Mouse (Mus musculus) megakaryocyte progenitor cell, adult 5-6 weeks (primary cell): ENCODE measurements around the gene Tmem109. TPM values are rescaled to one million over a fixed set of nuclear protein-coding genes. Genes with fewer than 3 reads are reported as not detected.

Source experiments
- ATAC-seq: replicated peaks from 2 replicates; pipeline ENCODE4 v1.8.0; 2016; ENCODE audit warnings: mild to moderate bottlenecking, moderate TSS enrichment, inconsistent platforms; ENCODE audit not compliant: poor library complexity
- total RNA-seq, 2 experiments: library from RNA; stranded (forward) in 1 of 2; stranded (reverse) in 1 of 2; fragments of 157-497, 149-512 nt in 1 of 2; fragments of 200-1000 nt in 1 of 2; gene quantifications; 2 replicates each; pipeline versions ENCODE4 v1.2.3 to v1.2.4; 2015 to 2017

Gene Tmem109
- total RNA-seq (2015) (14.9 and 16.5 TPM in 2 replicates), total RNA-seq (2017) (13.2 and 17.8 TPM in 2 replicates)

GRCm38 (mm10) chr19:10881426-10882154, at the start of gene Tmem109:
Gene Tmem109, minus strand, starts transcription at chr19:10882001.
- peak; percentile 81 for ATAC-seq

GRCm38 (mm10) chr19:10930641-10931040, 48.8 kb upstream of the Tmem109 start:
- peak; percentile 65 for ATAC-seq

- ATAC-seq, result no peak
These were observed 44.9 kb upstream of the Tmem109 start for GRCm38 (mm10) chr19:10926666-10927065.

- ATAC-seq, result no peak
These were observed 44.4 kb upstream of the Tmem109 start for GRCm38 (mm10) chr19:10926123-10926621.

- no peak for ATAC-seq
These were observed 42.4 kb upstream of the Tmem109 start for GRCm38 (mm10) chr19:10924220-10924619.

GRCm38 (mm10) chr19:10921058-10921457, 39.3 kb upstream of the Tmem109 start:
- ATAC-seq, result no peak

- ATAC-seq, result no peak
These were observed 38.7 kb upstream of the Tmem109 start, which contains the start of gene Zp1 for GRCm38 (mm10) chr19:10920532-10920931. Gene Zp1, minus strand, starts transcription at chr19:10920632.

GRCm38 (mm10) chr19:10918321-10918991, 36.7 kb upstream of the Tmem109 start:
- no peak for ATAC-seq

- no peak for ATAC-seq
These were observed 34.7 kb upstream of the Tmem109 start for GRCm38 (mm10) chr19:10916506-10916905.

GRCm38 (mm10) chr19:10914870-10915269, 33.1 kb upstream of the Tmem109 start:
- ATAC-seq, result peak; percentile 47

- ATAC-seq, result peak; percentile 79
These were observed 32.5 kb upstream of the Tmem109 start for GRCm38 (mm10) chr19:10914291-10914690.

GRCm38 (mm10) chr19:10909087-10909721, 27.4 kb upstream of the Tmem109 start:
- ATAC-seq, result no peak

- peak; percentile 84 for ATAC-seq
These were observed 26.1 kb upstream of the Tmem109 start for GRCm38 (mm10) chr19:10907891-10908290.

- no peak for ATAC-seq
These were observed 23.9 kb upstream of the Tmem109 start for GRCm38 (mm10) chr19:10905728-10906000.

GRCm38 (mm10) chr19:10904927-10905727, 23.3 kb upstream of the Tmem109 start:
- peak; percentile 60 for ATAC-seq

GRCm38 (mm10) chr19:10904512-10904911, 22.7 kb upstream of the Tmem109 start:
- no peak for ATAC-seq

GRCm38 (mm10) chr19:10901046-10901445, 19.2 kb upstream of the Tmem109 start:
- ATAC-seq, result no peak

GRCm38 (mm10) chr19:10900315-10900714, 18.5 kb upstream of the Tmem109 start:
- ATAC-seq, result no peak

- ATAC-seq, result no peak
These were observed 15.7 kb upstream of the Tmem109 start for GRCm38 (mm10) chr19:10897491-10897890.

GRCm38 (mm10) chr19:10896849-10897248, 15.0 kb upstream of the Tmem109 start:
- no peak for ATAC-seq

GRCm38 (mm10) chr19:10895708-10896107, 13.9 kb upstream of the Tmem109 start:
- no peak for ATAC-seq
